Mouse (Mus musculus) G1E-ER4 (cell line): Measurements from ENCODE around the gene Vmn1r137. TPM values are rescaled to one million over a fixed set of nuclear protein-coding genes. Genes with fewer than 3 reads are reported as not detected.
"Not testable (repeated sequence)": the region's sequence is repeated elsewhere in the genome, so short reads cannot be mapped to it uniquely, and the experiment has no call there.

Source experiments
- GATA1 ChIP-seq: IDR thresholded peaks from one replicate; pipeline ENCODE4 v1.8.0; 2012; ENCODE audit warnings: low read length, inconsistent platforms
- polyA plus RNA-seq: library from polyadenylated mRNA; stranded (reverse); fragments of >175 nt; gene quantifications from 2 replicates; pipeline ENCODE4 v1.2.3, GENCODE M21; 2012

Gene Vmn1r137
- not detected in 2 replicates for polyA plus RNA-seq

DNA sequence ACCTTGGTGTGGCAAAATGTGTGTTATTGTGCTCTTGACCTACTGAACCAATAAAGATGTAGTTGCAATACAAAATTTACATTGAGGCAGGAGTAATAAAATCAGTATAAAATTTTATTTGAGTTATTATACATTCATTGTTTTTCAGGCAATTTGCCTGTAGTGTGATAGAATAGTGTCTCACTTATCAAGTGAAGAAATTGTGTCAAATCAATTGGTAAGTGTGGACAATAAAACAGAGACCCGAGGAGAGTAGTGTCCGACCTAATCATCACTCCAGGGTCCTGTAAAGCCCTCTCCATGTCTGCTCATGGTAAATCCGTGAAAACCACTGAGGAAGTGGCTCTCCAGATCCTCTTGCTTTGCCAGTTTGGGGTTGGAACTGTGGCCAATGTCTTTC, at the start of gene Vmn1r137:
Vmn1r137 (plus strand) TSS at position 301 of the 400 bp plus-strand sequence.
- not testable (repeated sequence) for TF ChIP-seq GATA1

DNA sequence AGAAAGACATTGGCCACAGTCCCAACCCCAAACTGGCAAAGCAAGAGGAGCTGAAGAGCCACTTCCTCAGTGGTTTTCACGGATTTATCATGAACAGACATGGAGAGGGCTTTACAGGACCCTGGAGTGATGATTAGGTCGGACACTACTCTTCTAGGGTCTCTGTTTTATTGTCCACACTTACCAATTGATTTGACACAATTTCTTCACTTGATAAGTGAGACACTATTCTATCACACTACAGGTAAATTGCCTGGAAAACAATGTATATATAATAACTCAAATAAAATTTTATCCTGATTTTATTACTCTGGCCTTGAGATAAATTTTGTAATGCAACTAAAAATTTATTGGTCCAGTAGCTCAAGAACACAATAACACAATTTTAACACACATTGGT, 34.4 kb downstream of the Vmn1r137 start, which contains the start of gene Vmn1r138:
Vmn1r138 (minus strand) TSS at position 101 of the 400 bp plus-strand sequence.
- not testable (repeated sequence) for TF ChIP-seq GATA1

Other genes starting within 250 kb of the Vmn1r137 start
- gene Gm4175, start 233.1 kb upstream of the Vmn1r137 start, polyA plus RNA-seq: not detected in 2 replicates
- gene Gm4177, start 197.9 kb upstream of the Vmn1r137 start, polyA plus RNA-seq: not detected in 2 replicates
- gene Vmn1r135, start 162.2 kb upstream of the Vmn1r137 start, polyA plus RNA-seq: not detected in 2 replicates
- gene Gm5725, start 150.3 kb upstream of the Vmn1r137 start, polyA plus RNA-seq: not detected in 2 replicates
- gene Gm5891, start 73.3 kb upstream of the Vmn1r137 start, polyA plus RNA-seq: not detected in 2 replicates
- not detected in 2 replicates for gene Vmn1r138, start 34.3 kb downstream of the Vmn1r137 start, polyA plus RNA-seq
- not detected in 2 replicates for gene Gm6176, start 61.7 kb downstream of the Vmn1r137 start, polyA plus RNA-seq
- gene Vmn1r139, start 74.5 kb downstream of the Vmn1r137 start, polyA plus RNA-seq: not detected in 2 replicates
- gene Gm16451, start 123.7 kb downstream of the Vmn1r137 start, polyA plus RNA-seq: not detected in 2 replicates
- gene Gm10666, start 140.2 kb downstream of the Vmn1r137 start, polyA plus RNA-seq: not detected in 2 replicates
- not detected in 2 replicates for gene Vmn1r142, start 169.4 kb downstream of the Vmn1r137 start, polyA plus RNA-seq
- gene Vmn1r143, start 194.8 kb downstream of the Vmn1r137 start, polyA plus RNA-seq: not detected in 2 replicates
- not detected in 2 replicates for gene Gm8653, start 206.7 kb downstream of the Vmn1r137 start, polyA plus RNA-seq
- not detected in 2 replicates for gene Gm8453, start 234.9 kb downstream of the Vmn1r137 start, polyA plus RNA-seq